18 mouse cellular contexts compared by ENCODE assay signal in the genomic region with DNA sequence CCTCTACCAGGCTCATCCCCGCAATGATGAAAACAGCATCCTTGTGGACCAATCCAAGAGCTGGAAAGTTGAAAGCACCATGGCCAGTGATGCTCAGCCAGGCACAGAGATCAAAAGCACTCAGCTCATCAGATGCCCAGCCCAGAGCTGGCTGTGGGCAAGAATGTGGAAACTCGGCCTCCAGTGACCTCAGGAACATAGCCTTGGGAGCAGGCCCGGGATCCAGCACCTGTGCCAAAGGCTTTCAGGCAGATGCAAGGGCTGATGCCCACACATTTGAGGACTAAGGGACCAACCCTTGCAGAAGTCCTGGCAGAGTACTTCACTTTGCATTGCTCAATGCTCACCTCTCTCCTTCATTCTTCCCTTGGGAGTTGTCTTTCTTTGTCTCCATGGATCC.
DNase-seq lines count a peak whose midpoint lies in the region.
"Had no signal": no experiment of that assay in that cellular context is flagged by ENCODE, and none has a peak within 500 bp of the region (broad histone marks: within the 10 kb centered on the region; RNA-seq: fewer than 3 reads in every experiment).

No protein-coding gene starts in this region.

- no peaks in the 10 kb centered on the region for H3K4me1 ChIP-seq in embryonic facial prominence, embryonic 10.5 days
- H3K4me1 ChIP-seq: embryonic facial prominence, embryonic 15.5 days; liver, embryonic 15.5 days had no signal

- no peaks in the 10 kb centered on the region for H3K9me3 ChIP-seq in embryonic facial prominence, embryonic 10.5 days
- H3K9me3 ChIP-seq: embryonic facial prominence, embryonic 15.5 days; liver, embryonic 15.5 days had no signal

- 73% methylated on average over 3 of the region's 3 CpGs for WGBS in embryonic facial prominence, embryonic 10.5 days

- no peaks in the 10 kb centered on the region for H3K27me3 ChIP-seq in embryonic facial prominence, embryonic 10.5 days (replicated peaks; ENCODE audit: low read depth, poor library complexity, severe bottlenecking)
- H3K27me3 ChIP-seq: embryonic facial prominence, embryonic 15.5 days; limb, embryonic 12.5 days; liver, embryonic 15.5 days had no signal

- H3K36me3 ChIP-seq in embryonic facial prominence, embryonic 10.5 days (replicated peaks), result no peaks in the 10 kb centered on the region
- H3K36me3 ChIP-seq: embryonic facial prominence, embryonic 15.5 days; limb, embryonic 12.5 days; liver, embryonic 15.5 days had no signal

- H3K27ac ChIP-seq in embryonic facial prominence, embryonic 10.5 days (replicated peaks), result 0 out of 2 replicates have a peak overlapping the region, but pooled peaks have one; percentile 19
- H3K27ac ChIP-seq: embryonic facial prominence, embryonic 15.5 days; heart, adult 2 months; liver, embryonic 15.5 days; stomach, postnatal 0 days had no signal

- H3K4me3 ChIP-seq in embryonic facial prominence, embryonic 10.5 days, result no peak overlapping the region
- H3K4me3 ChIP-seq: embryonic facial prominence, embryonic 15.5 days; heart, adult 2 months; limb, embryonic 12.5 days; liver, embryonic 15.5 days had no signal

- DNase-seq in gastrocnemius, postnatal 10 days, result peak; percentile 30
- DNase-seq in gastrocnemius, postnatal 4 days (ENCODE audit: low spot score in 2 of 2), result no peak
- peak; percentile 5 for DNase-seq in ovary, adult 18-20 months (ENCODE audit: low spot score)
- DNase-seq in ovary, postnatal 10 days (ENCODE audit: low spot score), result no peak
- DNase-seq in embryonic facial prominence, embryonic 10.5 days (ENCODE audit: low spot score), result no peak
- DNase-seq in skeletal muscle tissue, adult 2 months (ENCODE audit: low read depth, low spot score), result peak; percentile 32
- no peak for DNase-seq in T-cell, adult 2 months (ENCODE audit: low spot score)
- no peak for DNase-seq in cerebellum, postnatal 10 days
- DNase-seq: cerebellum, adult 8-10 months; kidney, postnatal 10 days; layer of hippocampus, adult 9-11 months; right cerebral cortex, postnatal 25 days; thymus, postnatal 36 days had no signal

Comparison
In these comparisons a context has a peak if more than half of its experiments do, and no peak if none do; other contexts are left out.
1. DNase-seq: peak in gastrocnemius, postnatal 10 days (single experiment), ovary, adult 18-20 months (single experiment) and skeletal muscle tissue, adult 2 months (single experiment); none in gastrocnemius, postnatal 4 days (0 of 2), ovary, postnatal 10 days (single experiment), embryonic facial prominence, embryonic 10.5 days (single experiment), T-cell, adult 2 months (single experiment) and cerebellum, postnatal 10 days (0 of 2).